In the genomic region with DNA sequence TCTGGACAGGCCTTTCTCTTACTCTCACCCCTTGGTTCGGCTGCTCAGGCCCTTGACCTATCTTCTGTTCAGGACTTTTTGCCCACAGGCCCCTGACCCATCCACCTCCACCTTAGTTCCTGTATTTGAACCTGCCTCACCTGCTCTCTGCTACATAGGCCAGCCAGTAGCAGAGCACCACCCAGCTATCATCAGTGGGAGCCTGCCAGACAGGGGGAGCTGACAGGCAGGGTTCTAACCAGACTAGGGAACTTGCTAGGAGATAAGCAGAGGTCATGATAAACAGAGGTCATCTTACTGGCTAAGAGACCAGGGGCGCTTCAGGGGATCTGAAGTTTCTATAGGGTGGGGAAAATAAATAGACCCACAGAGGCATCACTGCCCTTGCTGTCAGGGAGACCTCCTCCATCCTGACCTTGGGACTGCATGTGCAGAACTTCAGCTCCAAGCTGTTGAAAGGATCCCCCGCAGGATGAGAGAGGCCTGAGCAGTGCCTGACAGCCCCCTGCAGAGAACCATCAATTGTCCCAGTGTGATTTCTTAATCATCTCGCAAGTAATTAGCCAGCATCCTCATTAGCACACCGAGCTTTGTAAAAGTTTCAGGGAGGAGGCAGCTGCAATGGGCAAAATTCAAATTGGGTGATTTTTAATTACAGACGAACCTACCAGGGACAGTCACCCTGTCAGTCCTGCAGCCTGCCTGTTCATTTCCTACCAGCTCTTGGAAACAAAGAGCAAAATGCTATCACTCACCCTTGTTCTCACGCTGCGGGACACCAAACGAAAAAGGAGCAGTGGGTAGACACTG, we compare ENCODE assay signal across 18 mouse cellular contexts.
A peak's percentile ranks its signal among the peaks of the same experiment; 100 is the strongest.
DNase-seq lines count a peak whose midpoint lies in the region; ATAC-seq and TF ChIP-seq lines count a peak whose summit lies in the region.
"Had no signal": no experiment of that assay in that cellular context is flagged by ENCODE, and none has a peak within 500 bp of the region (broad histone marks: within the 10 kb centered on the region; RNA-seq: fewer than 3 reads in every experiment).

No protein-coding gene starts in this region.

- intact Hi-C loops in gastrocnemius, adult 2 months (cut with DNase I), result no loop called here

- ATAC-seq in hindbrain, embryonic 11.5 days (ENCODE audit: low FRiP score), result no peak
- peak; percentile 42; the same call in 1 of the 2 replicates for ATAC-seq in forebrain, postnatal 0 days
- ATAC-seq in midbrain, embryonic 16.5 days, result peak; percentile 59; the same call in 1 of the 2 replicates
- ATAC-seq in activated CD4-positive, CD25-positive, alpha-beta regulatory T cell, adult 4 months, result no peak
- ATAC-seq: liver, embryonic 12.5 days; Patski had no signal

- H3K36me3 ChIP-seq in hindbrain, embryonic 10.5 days, result no peaks in the 10 kb centered on the region
- no peaks in the 10 kb centered on the region for H3K36me3 ChIP-seq in hindbrain, embryonic 11.5 days (ENCODE audit: control insufficient read depth, insufficient read depth, low read length)
- H3K36me3 ChIP-seq in forebrain, postnatal 0 days (ENCODE audit: insufficient read depth), result no peaks in the 10 kb centered on the region
- H3K36me3 ChIP-seq in midbrain, embryonic 16.5 days (ENCODE audit: control insufficient read depth, insufficient read depth, low read length), result no peaks in the 10 kb centered on the region
- H3K36me3 ChIP-seq: embryonic facial prominence, embryonic 15.5 days; limb, embryonic 10.5 days; liver, embryonic 12.5 days; lung, embryonic 15.5 days had no signal

- H3K4me3 ChIP-seq in hindbrain, embryonic 10.5 days, result no peak overlapping the region
- no peak overlapping the region for H3K4me3 ChIP-seq in hindbrain, embryonic 11.5 days (ENCODE audit: low read depth, low read length)
- H3K4me3 ChIP-seq in forebrain, postnatal 0 days (ENCODE audit: low read depth, low read length), result no peak overlapping the region
- no peak overlapping the region for H3K4me3 ChIP-seq in midbrain, embryonic 16.5 days (ENCODE audit: low read depth, low read length)
- H3K4me3 ChIP-seq in gastrocnemius, adult 2 months, result no peak overlapping the region
- H3K4me3 ChIP-seq: embryonic facial prominence, embryonic 15.5 days; limb, embryonic 10.5 days; liver, embryonic 12.5 days; lung, embryonic 15.5 days; myocyte had no signal

- H3K27ac ChIP-seq in hindbrain, embryonic 10.5 days, result peak overlapping the region; percentile 29; the same call in 1 of the 2 replicates
- no peak overlapping the region for H3K27ac ChIP-seq in hindbrain, embryonic 11.5 days (ENCODE audit: low read depth, low read length)
- H3K27ac ChIP-seq in forebrain, postnatal 0 days (ENCODE audit: low read depth, low read length), result no peak overlapping the region
- no peak overlapping the region for H3K27ac ChIP-seq in midbrain, embryonic 16.5 days (ENCODE audit: low read length)
- no peak overlapping the region for H3K27ac ChIP-seq in gastrocnemius, adult 2 months
- H3K27ac ChIP-seq: embryonic facial prominence, embryonic 15.5 days; limb, embryonic 10.5 days; liver, embryonic 12.5 days; lung, embryonic 15.5 days had no signal

- peaks cover 45% of the 10 kb centered on the region for H3K27me3 ChIP-seq in hindbrain, embryonic 10.5 days (ENCODE audit: insufficient read depth, poor library complexity, severe bottlenecking)
- no peaks in the 10 kb centered on the region for H3K27me3 ChIP-seq in hindbrain, embryonic 11.5 days (ENCODE audit: control insufficient read depth, insufficient read depth, low read length)
- H3K27me3 ChIP-seq in forebrain, postnatal 0 days (ENCODE audit: insufficient read depth, low read length), result no peaks in the 10 kb centered on the region
- no peaks in the 10 kb centered on the region for H3K27me3 ChIP-seq in midbrain, embryonic 16.5 days (ENCODE audit: control insufficient read depth, insufficient read depth, low read depth, low read length)
- H3K27me3 ChIP-seq: embryonic facial prominence, embryonic 15.5 days; liver, embryonic 12.5 days; lung, embryonic 15.5 days; Patski had no signal

- H3K9ac ChIP-seq in hindbrain, embryonic 11.5 days (ENCODE audit: low read depth, low read length), result no peak overlapping the region
- H3K9ac ChIP-seq in forebrain, postnatal 0 days, result no peak overlapping the region
- H3K9ac ChIP-seq in midbrain, embryonic 16.5 days (ENCODE audit: low read depth, low read length), result no peak overlapping the region
- H3K9ac ChIP-seq: embryonic facial prominence, embryonic 15.5 days; liver, embryonic 12.5 days; lung, embryonic 15.5 days had no signal

- WGBS in hindbrain, embryonic 10.5 days, result 10% methylated on average over 9 of the region's 9 CpGs
- WGBS in hindbrain, embryonic 11.5 days, result 16% methylated on average over 9 of the region's 9 CpGs
- 15% methylated on average over 9 of the region's 9 CpGs for WGBS in forebrain, postnatal 0 days
- WGBS in midbrain, embryonic 16.5 days, result 13% methylated on average over 9 of the region's 9 CpGs

- no peak for DNase-seq in hindbrain, embryonic 10.5 days (ENCODE audit: low spot score)
- DNase-seq in hindbrain, embryonic 11.5 days (ENCODE audit: low spot score), result no peak
- peak; percentile 45 for DNase-seq in ZHBTc4 (ENCODE audit: low read depth, low spot score)
- DNase-seq in forebrain, postnatal 0 days, result no peak
- no peak for DNase-seq in gastrocnemius, adult 2 months
- DNase-seq in T-cell, adult 2 months (ENCODE audit: low spot score), result no peak
- DNase-seq: adrenal gland, adult 2 months; cerebellum, adult 2 months; kidney, adult 9 months; kidney, postnatal 4 days had no signal

- no peak overlapping the region for H3K4me2 ChIP-seq in hindbrain, embryonic 11.5 days (replicated peaks; ENCODE audit: low read depth, low read length)
- H3K4me2 ChIP-seq in forebrain, postnatal 0 days (ENCODE audit: low read depth), result no peak overlapping the region
- H3K4me2 ChIP-seq in midbrain, embryonic 16.5 days (ENCODE audit: low read length), result no peak overlapping the region
- H3K4me2 ChIP-seq: embryonic facial prominence, embryonic 15.5 days; liver, embryonic 12.5 days; lung, embryonic 15.5 days had no signal

- no peak for TF ChIP-seq CTCF in forebrain, postnatal 0 days (IDR thresholded peaks at IDR 0.05; ENCODE audit: low read depth)
- TF ChIP-seq CTCF in gastrocnemius, adult 2 months (IDR thresholded peaks at IDR 0.05), result no peak

- H3K4me1 ChIP-seq in hindbrain, embryonic 10.5 days (replicated peaks), result peaks cover 23% of the 10 kb centered on the region
- H3K4me1 ChIP-seq in hindbrain, embryonic 11.5 days (replicated peaks; ENCODE audit: control insufficient read depth, insufficient read depth, low read length), result peaks cover 4% of the 10 kb centered on the region; the same call in 1 of the 2 replicates
- H3K4me1 ChIP-seq in forebrain, postnatal 0 days (ENCODE audit: insufficient read depth), result 0 out of 2 replicates have a peak, but pooled peaks cover 3% of the 10 kb centered on the region
- H3K4me1 ChIP-seq in midbrain, embryonic 16.5 days (ENCODE audit: control insufficient read depth, insufficient read depth, low read length), result peaks cover 7% of the 10 kb centered on the region; the same call in 1 of the 2 replicates
- H3K4me1 ChIP-seq: embryonic facial prominence, embryonic 15.5 days; limb, embryonic 10.5 days; liver, embryonic 12.5 days; lung, embryonic 15.5 days had no signal

- no peaks in the 10 kb centered on the region for H3K9me3 ChIP-seq in hindbrain, embryonic 10.5 days
- no peaks in the 10 kb centered on the region for H3K9me3 ChIP-seq in hindbrain, embryonic 11.5 days (ENCODE audit: control insufficient read depth, low read length)
- no peaks in the 10 kb centered on the region for H3K9me3 ChIP-seq in forebrain, postnatal 0 days (ENCODE audit: low read length)
- H3K9me3 ChIP-seq in midbrain, embryonic 16.5 days (replicated peaks; ENCODE audit: control insufficient read depth, low read length, poor library complexity, severe bottlenecking), result no peaks in the 10 kb centered on the region
- H3K9me3 ChIP-seq: embryonic facial prominence, embryonic 15.5 days; limb, embryonic 10.5 days; liver, embryonic 12.5 days; lung, embryonic 15.5 days had no signal

Comparison
In these comparisons a context has a peak if more than half of its experiments do, and no peak if none do; other contexts are left out.
1. ATAC-seq: peak in forebrain, postnatal 0 days (single experiment) and midbrain, embryonic 16.5 days (single experiment); none in hindbrain, embryonic 11.5 days (single experiment) and activated CD4-positive, CD25-positive, alpha-beta regulatory T cell, adult 4 months (single experiment).